Mouse (Mus musculus): ENCODE results near the gene Car14.

Car14 gene

DNA sequence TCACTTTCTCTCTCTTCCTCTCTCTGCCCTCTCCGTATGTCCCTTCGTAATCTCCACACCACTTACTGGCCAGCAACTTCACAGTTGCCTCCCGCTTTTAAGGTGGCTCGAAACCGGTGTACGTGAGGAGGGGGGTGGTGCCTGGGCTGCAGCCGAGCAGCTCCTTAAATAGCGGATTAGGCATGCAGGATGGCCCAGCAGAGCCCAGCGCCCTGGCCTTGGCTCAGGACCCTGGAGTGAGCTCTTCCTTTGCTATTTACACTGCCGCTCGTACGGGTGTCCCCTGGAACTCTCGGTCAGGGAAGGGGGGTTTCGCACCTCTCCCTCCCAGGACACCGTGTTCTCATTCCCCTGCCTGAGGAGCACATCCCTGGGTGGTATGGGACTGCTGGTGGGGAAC, at the start of gene Car14:
Gene Car14, minus strand, starts transcription at position 124 of the 400 bp plus-strand sequence.
- CTCF ChIA-PET: no interaction called here

DNA sequence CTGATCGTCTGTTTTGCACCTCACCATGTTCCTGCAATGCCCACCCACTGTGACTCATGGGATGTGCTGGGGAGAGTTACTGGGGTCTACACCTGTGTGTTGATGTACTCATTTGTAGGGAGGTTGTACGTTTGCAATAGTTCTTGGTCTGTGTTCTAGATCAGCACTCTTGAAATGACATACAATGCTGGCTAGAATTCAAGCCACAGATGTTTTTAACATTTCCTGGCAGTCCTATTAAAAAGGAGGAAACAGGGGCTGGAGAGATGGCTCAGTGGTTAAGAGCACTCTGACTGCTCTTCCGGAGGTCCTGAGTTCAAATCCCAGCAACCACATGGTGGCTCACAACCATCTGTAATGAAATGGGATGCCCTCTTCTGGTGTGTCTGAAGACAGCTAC, 49.0 kb upstream of the Car14 start:
- CTCF ChIA-PET: interaction anchor here (0.6 kb wide), 1 partner anchor 198 kb away, joined by 3 read pairs; no protein-coding TSS in a partner anchor

DNA sequence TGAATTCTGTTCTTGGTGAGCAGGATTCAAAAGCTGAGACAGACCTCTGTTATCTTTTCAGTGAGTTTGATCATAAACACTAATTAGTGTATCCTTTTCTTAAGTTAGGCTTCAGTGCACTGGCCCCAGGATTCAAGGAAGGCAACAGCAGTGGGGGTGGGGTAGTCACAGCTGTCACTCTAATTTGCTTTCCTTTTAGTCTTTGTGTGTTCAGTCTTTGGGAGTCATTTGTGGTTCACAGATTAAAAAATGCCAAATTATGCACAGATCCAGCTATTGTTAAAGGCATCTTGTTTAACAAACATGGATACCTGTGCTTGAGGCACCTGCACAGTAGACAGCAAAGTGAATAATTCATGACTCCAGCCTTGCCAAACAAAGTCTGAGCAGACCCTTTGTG, 48.5 kb upstream of the Car14 start:
- CTCF ChIA-PET: interaction anchor here (0.6 to 0.9 kb wide), 2 partner anchors 16 to 198 kb away, joined by 3 read pairs; no protein-coding TSS in a partner anchor

DNA sequence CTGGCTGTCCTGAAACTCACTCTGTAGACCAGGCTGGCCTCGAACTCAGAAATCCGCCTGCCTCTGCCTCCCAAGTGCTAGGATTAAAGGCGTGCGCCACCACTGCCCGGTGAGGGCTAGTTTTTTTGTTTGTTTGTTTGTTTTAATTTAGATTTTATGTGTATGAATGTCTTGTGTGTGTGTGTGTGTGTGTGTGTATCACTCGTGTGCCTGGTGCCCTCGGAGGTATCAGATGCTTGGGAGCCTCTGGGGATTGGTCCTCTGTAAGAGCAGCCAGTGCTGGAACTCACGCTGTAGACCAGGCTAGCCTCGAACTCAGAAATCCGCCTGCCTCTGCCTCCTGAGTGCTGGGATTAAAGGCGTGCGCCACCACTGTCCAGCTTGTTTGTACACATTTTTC, 47.1 kb upstream of the Car14 start:
- CTCF ChIA-PET: interaction anchor here (0.8 kb wide), 1 partner anchor 69 kb away, joined by 3 read pairs; no protein-coding TSS in a partner anchor

DNA sequence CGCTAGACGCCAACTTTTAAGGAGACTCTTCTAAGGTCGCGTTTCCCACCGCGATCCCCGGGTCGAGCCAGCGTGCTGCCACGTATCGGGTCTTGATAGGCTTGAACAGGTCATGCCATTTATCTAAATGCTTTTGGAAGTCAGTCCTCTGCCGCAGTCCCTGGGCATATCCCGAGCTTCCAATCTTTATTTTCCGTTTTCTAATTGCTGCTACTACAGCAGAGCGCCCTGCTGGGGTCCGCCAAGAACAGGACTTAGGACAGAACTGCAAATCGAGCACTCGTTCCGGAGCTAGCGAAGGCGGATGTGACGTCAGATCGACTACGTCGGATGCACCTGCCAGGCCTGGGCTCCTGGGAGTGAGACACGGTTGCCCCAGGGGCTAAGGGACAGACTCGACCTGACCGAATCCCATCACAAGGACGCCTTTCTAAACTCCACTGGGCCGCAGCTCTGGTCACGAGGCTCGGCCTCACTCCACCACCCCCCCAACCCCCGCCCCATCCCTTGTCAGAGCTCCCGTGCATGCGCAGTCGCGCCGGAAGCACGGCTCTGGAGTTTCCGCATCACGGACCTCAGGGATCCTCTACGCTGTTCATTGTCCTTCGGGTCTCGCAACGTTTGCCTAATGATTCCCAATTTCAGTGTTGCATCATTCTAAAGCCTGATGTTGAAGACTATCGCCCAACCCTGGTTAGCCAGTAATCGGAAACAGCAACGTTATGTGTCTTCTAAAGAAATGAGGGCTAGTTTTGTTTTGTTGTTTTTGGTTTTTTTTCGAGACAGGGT, 46.5 kb upstream of the Car14 start:
- CTCF ChIA-PET: interaction anchor here (0.5 to 0.8 kb wide), 4 partner anchors 19 to 271 kb away, joined by 3 to 5 read pairs (median 4); no protein-coding TSS in a partner anchor

DNA sequence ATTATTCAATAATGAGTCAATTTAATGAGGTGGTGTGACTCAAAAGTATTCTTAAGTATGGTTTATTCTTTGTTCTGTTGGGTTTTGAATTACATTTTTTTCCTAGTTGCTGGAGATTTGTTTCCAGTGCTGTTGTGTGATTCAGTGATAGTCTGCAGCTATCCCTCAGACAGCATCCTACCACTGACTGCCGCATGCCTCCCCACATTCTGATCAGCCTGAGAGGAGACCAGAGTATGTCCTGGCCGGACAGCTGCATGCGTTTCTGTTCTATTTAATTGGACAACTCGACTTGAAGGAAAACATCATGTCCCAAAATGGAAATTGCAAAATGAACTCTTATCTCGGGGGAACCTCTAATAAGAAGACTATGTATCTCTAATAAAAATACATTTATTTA, 43.8 kb upstream of the Car14 start:
- CTCF ChIA-PET: interaction anchor here (0.7 kb wide), 1 partner anchor 13 kb away, joined by 5 read pairs; no protein-coding TSS in a partner anchor

DNA sequence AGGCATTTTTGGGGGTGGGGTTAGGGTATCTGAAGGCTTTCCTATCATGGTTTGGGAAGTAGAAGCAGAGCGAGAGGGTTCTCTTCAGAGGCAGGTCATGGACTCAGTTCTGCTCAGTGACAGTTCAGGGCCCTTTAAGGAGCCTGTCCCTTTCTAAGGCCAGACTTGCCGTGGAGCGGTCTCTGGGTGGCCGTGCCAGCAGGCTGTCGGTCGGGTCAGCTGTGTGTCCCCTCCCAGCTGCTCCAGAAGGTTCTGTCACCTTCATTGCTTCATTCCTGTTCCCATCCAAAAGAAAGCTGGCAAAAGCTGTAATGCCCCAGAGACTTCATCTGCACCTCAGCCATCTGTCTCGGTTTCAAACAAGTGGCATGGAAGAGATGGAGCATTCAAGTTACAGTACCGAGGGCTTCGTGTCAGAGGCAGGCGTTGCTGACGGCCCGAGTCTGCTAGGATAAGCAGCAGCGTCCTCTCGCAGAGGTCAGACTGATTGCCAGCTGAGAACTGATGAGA, 41.3 kb upstream of the Car14 start:
- CTCF ChIA-PET: no interaction called here

DNA sequence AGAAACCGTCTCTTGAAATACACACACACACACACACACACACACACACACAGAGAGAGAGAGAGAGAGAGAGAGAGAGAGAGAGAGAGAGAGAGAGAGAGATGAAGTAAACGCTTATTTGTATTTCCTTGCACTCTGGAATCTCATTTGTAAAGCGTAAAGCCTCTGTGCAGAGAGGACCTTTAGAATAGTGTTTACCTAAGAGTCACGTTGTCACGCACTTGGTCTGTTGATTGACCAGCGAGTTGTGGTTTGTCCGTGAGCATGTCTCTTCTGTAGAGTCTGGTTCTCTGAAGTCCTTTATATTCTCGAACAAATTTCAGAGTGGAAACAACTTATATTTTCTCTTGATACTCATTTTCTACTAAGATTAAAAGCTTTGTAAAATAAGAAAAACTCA, 40.3 kb upstream of the Car14 start:
- CTCF ChIA-PET: no interaction called here

DNA sequence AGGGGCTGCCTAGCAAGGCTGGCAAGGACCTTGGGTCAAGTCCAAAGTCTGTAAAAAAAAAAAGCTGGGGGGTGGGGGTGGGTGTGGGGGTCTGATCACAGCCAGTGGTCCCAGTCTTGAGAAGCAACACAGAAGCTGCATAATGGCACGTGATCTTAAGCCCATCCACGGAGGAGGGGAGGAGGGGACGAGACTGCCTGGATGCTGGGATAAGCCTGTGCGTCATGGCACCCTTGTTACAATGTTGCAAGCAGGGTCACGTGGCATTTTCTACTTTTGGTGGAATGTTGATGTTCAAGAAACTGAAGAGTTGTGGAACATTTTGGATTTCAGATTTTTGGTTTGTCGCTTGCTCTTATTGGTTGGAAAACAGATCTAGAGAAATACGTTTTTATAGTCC, 38.7 kb upstream of the Car14 start:
- CTCF ChIA-PET: interaction anchor here (1.1 kb wide), 1 partner anchor 108 kb away, joined by 3 read pairs; no protein-coding TSS in a partner anchor

DNA sequence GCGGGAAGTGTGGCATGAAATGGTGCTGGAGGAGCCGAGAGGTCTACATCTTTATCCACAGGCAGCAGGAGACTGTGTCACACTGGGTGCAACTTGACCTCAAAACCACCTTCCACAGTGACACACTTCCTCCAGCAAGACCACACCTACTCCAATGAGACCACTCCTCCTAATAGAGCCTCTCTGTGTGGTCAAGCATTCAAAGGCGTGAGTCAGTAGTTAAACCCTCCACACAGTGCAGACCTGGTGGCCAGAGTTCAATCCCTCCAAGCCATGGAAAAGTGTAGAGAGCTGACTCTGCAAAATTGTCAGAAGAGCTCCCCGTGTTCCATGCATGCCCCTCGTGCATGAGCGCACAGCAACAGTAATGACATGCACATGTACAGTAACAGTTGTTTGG, 38.3 kb upstream of the Car14 start:
- CTCF ChIA-PET: interaction anchor here (0.8 kb wide), 1 partner anchor 17 kb away, joined by 12 read pairs; no protein-coding TSS in a partner anchor

DNA sequence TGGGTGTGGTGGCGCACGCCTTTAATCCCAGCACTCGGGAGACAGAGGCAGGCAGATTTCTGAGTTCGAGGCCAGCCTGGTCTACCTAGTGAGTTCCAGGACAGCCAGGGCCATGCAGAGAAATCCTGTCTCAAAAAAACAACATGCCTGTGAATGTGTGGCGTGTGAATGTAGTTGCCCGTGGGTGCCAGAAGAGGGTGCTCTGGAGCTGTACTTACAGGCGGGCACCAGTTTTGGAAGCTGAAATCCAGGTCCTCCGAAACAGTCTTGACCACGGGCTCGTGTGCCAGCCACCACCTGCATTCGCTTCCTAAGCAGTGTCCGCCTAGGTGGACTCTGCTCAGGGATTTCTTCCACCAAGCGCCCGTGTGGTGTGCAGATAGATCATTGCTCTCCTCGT, 34.3 kb upstream of the Car14 start:
- CTCF ChIA-PET: interaction anchor here (1.0 to 1.1 kb wide), 3 partner anchors 21 to 27 kb away, joined by 3 to 13 read pairs (median 3); no protein-coding TSS in a partner anchor

DNA sequence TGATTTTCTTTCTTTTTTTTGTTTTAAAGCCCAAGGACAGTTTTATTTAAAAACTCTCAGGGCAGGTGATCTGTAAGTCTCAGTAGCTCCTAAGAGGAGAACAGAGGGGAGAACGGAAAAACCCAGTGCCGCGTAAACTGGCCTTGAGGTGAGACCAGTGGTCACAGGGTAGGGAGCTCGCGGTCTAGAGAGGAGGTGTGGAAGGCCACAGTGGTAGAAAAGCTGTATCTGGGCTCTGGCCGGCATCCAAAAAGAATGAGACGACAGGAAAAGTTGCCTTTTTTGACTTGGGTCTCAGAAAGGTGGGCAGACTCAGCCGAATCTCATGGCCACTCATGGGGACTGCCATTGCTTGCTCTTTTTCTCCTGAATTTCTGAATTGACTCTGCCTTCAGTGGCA, 33.7 kb upstream of the Car14 start:
- CTCF ChIA-PET: interaction anchor here (1.0 kb wide), 1 partner anchor 21 kb away, joined by 3 read pairs; no protein-coding TSS in a partner anchor

DNA sequence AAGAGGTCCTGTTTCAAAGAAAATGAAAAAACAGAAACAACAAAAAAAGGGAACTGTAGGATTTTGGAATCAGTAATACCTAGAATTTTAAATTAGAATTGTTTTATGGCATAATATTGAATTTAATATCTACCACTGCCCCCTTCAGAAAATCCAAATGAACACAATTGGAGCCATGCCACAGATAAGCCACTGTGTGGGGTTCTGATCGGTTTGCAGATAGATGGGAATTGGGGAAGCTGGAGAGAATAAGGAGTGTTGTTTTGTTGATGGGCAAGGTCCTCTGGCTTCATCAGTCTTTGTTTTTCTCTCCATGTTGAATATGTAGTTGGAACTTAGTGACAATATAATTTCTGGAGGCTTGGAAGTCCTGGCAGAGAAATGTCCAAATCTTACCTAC, 30.0 kb upstream of the Car14 start:
- CTCF ChIA-PET: interaction anchor here (0.5 kb wide), 1 partner anchor 90 kb away, joined by 9 read pairs; no protein-coding TSS in a partner anchor

DNA sequence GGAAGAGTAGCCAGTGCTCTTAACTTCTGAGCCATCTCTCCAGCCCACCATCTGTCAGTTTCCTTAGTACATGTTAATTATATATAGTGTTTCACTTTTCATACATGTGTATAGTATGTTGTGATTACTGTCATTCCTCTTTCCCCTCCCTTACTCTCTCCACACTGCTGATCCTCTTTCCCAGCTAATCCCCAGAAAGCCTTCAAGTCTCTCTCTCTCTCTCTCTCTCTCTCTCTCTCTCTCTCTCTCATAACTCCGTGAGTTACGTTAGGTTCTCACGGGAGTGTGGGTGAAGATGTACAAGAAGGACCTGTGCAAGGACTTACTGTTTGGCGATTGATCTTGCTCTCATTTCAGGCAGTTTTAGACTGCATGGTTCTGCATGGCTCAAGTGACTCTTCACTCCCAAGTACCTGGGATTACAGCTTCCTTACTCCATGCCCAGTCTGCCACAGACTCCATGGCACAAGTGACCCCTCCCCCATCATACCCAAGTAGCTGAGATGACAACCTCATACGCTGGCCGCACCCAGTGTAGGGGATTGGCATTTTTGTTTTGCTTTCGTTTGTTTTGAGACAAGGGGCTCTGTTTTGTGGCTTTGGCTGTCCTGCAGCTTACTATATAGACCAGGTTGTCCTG, 28.7 kb upstream of the Car14 start:
- CTCF ChIA-PET: no interaction called here

DNA sequence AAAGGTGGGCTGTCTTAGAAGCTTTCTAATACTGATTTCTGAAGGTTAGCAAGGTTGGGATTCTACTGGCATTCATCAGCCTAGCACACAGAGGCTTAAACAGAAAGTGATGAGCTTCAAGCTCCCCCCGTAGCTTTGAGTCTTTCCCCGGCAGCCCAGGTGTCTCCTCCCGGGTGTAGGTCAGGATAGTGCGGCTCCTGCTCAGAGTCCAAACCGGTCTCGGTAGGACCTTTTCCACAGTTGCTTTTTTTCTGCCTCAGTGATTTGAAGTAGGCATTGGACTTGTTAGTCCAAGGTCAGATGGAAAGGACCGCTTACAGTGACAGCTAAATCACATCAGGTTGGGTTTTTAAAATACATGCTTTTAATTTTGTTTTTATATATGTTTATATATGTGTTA, 28.1 kb upstream of the Car14 start:
- CTCF ChIA-PET: no interaction called here

DNA sequence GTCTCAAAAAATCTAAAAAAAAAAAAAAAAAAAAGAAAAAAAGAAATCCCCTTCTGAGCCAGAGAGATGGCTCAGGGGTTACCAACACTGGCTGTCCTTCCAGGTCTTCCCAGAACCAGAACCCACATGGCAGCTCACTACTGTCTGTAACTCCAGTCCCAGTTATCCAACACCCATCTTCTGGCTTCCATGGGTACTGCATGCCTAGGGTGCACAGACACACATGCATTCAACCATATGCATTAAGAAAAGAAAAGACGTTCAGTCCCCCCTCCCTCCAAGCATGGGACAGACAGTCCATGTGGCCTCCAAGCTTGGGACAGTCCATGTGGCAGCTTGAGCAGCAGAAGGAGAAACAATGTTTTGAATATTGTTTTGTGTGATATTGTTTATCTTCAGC, 27.7 kb upstream of the Car14 start:
- CTCF ChIA-PET: no interaction called here

DNA sequence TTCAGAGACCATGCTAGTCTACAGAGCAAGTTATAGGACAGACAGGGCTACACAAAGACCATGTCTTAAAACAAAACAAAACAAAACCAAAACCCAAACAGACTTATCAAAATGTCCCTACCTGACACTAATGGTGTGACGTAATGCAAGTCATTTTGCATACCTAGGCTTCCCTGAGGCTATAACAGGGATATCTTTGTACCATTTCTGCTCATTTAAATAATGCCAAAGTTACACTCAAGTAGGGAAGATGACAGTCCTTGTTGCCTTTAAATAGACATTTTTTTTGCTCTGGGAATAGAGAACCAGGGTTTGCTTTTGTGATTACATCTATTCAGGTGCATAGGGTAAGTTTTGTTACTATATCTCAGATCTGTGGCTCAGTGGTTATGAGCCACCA, 27.0 kb upstream of the Car14 start:
- CTCF ChIA-PET: no interaction called here

DNA sequence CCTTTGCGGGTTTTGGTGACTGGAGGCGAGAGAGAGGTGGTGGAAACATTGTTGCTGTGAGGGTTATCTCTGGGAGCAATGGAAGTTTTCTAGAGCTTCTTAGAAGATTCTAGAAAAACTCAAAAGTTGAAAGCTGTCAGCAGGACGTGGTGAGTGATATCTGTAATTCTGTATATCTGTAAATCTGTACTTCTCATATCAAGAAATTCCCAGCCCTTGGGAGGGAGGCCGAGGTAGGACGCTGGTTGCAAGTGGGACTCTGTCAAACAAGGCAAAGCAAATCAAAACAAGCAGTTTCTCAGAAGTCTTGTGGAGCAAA, 25.9 kb upstream of the Car14 start:
- CTCF ChIA-PET: interaction anchor here (0.6 kb wide), 1 partner anchor 73 kb away, joined by 6 read pairs; no protein-coding TSS in a partner anchor

DNA sequence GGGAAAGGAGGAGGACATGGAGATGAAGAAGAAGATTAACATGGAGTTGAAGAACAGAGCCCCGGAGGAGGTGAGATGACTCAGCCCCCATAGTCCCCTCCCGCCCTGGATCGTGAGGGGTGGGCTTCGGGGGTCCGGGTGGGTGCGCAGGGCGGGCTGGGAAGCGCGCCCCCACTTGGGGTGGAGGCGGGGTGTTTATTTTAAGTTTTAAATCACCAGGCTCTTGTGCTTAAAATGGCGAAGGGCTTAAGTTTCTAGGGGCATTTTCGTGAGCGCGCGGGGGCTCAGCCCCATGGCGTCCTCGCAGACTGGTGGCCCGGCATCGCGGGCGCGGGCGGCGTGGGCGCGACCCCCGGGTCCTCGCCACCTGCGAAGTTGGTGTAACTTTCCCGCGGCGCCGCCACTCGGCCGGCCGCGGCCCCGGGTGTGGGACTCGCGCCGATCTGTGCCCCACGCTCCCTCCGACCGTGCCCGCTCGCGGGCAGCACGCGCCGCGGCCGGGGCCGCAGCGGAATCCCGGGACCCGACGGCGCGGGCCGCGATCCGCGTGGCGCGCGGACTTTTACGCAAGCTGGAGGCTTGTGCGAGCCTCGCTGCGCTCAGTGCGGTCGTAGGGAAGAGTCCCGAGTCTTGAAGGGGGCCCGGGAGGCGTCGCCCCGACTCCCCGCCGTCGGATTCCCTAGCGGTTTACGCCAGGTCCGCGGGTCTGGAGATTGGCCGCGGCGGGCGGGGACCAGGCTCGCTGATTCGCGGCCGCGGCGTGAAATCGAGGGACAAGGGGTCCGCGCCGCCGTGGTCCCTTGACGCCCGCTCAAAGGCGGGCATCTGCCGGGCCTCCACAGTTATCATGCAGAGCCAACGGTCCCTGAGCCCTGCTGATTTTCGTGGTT, 25.3 kb upstream of the Car14 start:
- CTCF ChIA-PET: interaction anchor here (0.6 kb wide), 1 partner anchor 73 kb away, joined by 6 read pairs; no protein-coding TSS in a partner anchor

DNA sequence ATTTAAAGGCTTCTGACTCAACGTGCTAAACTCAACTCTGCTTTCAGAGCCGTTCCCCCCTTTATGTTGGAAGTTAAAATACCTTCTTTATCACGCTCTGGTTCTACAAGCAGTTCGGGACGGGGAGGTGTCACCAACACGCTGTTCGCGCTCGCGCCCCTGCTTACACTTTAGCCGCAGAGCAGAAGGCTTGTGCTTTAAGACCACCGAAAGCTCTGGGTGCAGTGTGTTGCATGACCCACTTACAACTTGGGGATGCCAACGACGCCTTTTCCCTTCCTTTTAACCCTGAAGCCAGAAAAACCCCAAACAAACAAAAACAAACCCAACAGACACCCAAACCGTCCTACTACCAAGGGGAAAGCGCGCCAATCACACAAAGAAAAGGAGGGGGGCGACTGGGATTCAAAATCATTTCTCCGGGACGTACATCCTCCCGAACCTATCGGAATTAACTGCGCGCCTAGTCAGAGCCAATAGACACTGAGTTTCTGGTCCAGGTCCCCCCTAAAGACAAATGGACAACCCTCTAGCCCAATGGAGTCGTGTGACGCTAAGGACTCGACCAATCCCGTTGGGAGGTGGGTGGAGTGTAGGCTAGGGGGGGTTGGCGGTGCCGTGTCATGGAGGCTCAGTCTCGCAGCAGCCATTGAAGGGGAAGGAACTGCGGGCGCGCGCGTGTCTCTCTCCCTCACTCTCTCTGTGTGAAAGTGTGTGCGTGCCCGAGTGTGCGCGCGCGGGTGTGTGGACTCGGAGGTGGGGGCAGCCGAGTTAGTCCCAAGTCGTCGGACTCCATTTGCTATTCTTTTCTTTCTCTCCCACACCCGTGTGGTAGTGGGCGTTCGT, 24.4 kb upstream of the Car14 start, which contains the start of gene Anp32e:
Gene Anp32e, plus strand, starts transcription at position 589 of the 846 bp plus-strand sequence.
- CTCF ChIA-PET: interaction anchor here (0.6 kb wide), 1 partner anchor 111 kb away, joined by 13 read pairs; no protein-coding TSS in a partner anchor
